In genomic region chr2:145697160-145697559, GRCm38 (mm10) we compare ENCODE assay signal across 34 mouse cellular contexts. TPM values are rescaled to one million over a fixed set of nuclear protein-coding genes. Genes with fewer than 3 reads are reported as not detected.
"Had no signal": no experiment of that assay in that cellular context is flagged by ENCODE, and none has a peak within 500 bp of the region (broad histone marks: within the 10 kb centered on the region; RNA-seq: fewer than 3 reads in every experiment).

No protein-coding gene starts in this region.

- DNase-seq: left cerebral cortex, postnatal 4 days; liver; liver, embryonic 13.5 days; liver, postnatal 0 days; lung, adult 18-20 months; lung, adult 2 months; lung, embryonic 14.5 days; lung, postnatal 10 days; lung, postnatal 14 days; lung, postnatal 36 days; lung, postnatal 4 days; midbrain, embryonic 14.5 days had no signal

- H3K4me2 ChIP-seq: limb, embryonic 12.5 days; limb, embryonic 13.5 days; limb, embryonic 15.5 days; liver, embryonic 11.5 days; liver, embryonic 12.5 days; liver, embryonic 13.5 days; liver, embryonic 15.5 days; lung, embryonic 14.5 days; lung, embryonic 15.5 days; midbrain, embryonic 11.5 days; midbrain, embryonic 12.5 days; midbrain, embryonic 13.5 days; midbrain, embryonic 15.5 days; neural tube, embryonic 12.5 days; neural tube, embryonic 13.5 days had no signal

- H3K36me3 ChIP-seq: limb, embryonic 10.5 days; limb, embryonic 12.5 days; limb, embryonic 13.5 days; limb, embryonic 15.5 days; liver, embryonic 12.5 days; liver, embryonic 13.5 days; liver, embryonic 15.5 days; lung, embryonic 15.5 days; midbrain, embryonic 10.5 days; midbrain, embryonic 12.5 days; midbrain, embryonic 13.5 days; midbrain, embryonic 15.5 days; neural tube, embryonic 12.5 days; neural tube, embryonic 13.5 days had no signal

- H3K27me3 ChIP-seq: limb, embryonic 12.5 days; limb, embryonic 13.5 days; limb, embryonic 15.5 days; liver, embryonic 12.5 days; liver, embryonic 13.5 days; liver, embryonic 15.5 days; lung, embryonic 15.5 days; midbrain, embryonic 12.5 days; midbrain, embryonic 13.5 days; midbrain, embryonic 15.5 days; neural tube, embryonic 12.5 days; neural tube, embryonic 13.5 days had no signal

- ATAC-seq: liver, embryonic 12.5 days; liver, postnatal 0 days; lung, postnatal 0 days; midbrain, embryonic 13.5 days; midbrain, embryonic 15.5 days; midbrain, embryonic 16.5 days had no signal

- H3K9me3 ChIP-seq: limb, embryonic 10.5 days; limb, embryonic 12.5 days; limb, embryonic 13.5 days; limb, embryonic 15.5 days; liver, embryonic 12.5 days; liver, embryonic 13.5 days; liver, embryonic 15.5 days; lung, embryonic 15.5 days; megakaryocyte, embryonic 14.5 days; midbrain, embryonic 10.5 days; midbrain, embryonic 12.5 days; midbrain, embryonic 13.5 days; midbrain, embryonic 15.5 days; neural tube, embryonic 12.5 days; neural tube, embryonic 13.5 days had no signal

- H3K27ac ChIP-seq: limb, embryonic 10.5 days; limb, embryonic 12.5 days; limb, embryonic 13.5 days; limb, embryonic 15.5 days; liver, embryonic 12.5 days; liver, embryonic 13.5 days; liver, embryonic 14.5 days; liver, embryonic 15.5 days; lung, embryonic 15.5 days; macrophage; midbrain, embryonic 10.5 days; midbrain, embryonic 12.5 days; midbrain, embryonic 13.5 days; midbrain, embryonic 15.5 days; neural tube, embryonic 12.5 days; neural tube, embryonic 13.5 days had no signal

- H3K9ac ChIP-seq: limb, embryonic 12.5 days; limb, embryonic 13.5 days; limb, embryonic 15.5 days; liver, embryonic 12.5 days; liver, embryonic 13.5 days; liver, embryonic 14.5 days; liver, embryonic 15.5 days; liver, postnatal 0 days; lung, embryonic 14.5 days; lung, embryonic 15.5 days; midbrain, embryonic 12.5 days; midbrain, embryonic 13.5 days; midbrain, embryonic 15.5 days; neural tube, embryonic 12.5 days; neural tube, embryonic 13.5 days had no signal

- H3K4me1 ChIP-seq: limb, embryonic 12.5 days; liver, embryonic 12.5 days; liver, embryonic 13.5 days; liver, embryonic 15.5 days; midbrain, embryonic 10.5 days; midbrain, embryonic 12.5 days; midbrain, embryonic 13.5 days; midbrain, embryonic 15.5 days; neural tube, embryonic 12.5 days had no signal

- H3K4me3 ChIP-seq: limb, embryonic 10.5 days; limb, embryonic 12.5 days; limb, embryonic 13.5 days; limb, embryonic 15.5 days; liver, embryonic 12.5 days; liver, embryonic 13.5 days; liver, embryonic 15.5 days; lung, embryonic 15.5 days; megakaryocyte, embryonic 14.5 days; midbrain, embryonic 10.5 days; midbrain, embryonic 12.5 days; midbrain, embryonic 13.5 days; midbrain, embryonic 15.5 days; myocyte; neural tube, embryonic 12.5 days; neural tube, embryonic 13.5 days had no signal

RNA-seq across cellular contexts. Expression of gene Rin2, which starts 22.1 kb away (rescaled TPM):
- total RNA-seq: megakaryocyte-erythroid progenitor cell, adult 5-6 weeks had no signal
